Mouse (Mus musculus) forebrain, embryonic 12.5 days (tissue): ENCODE data around the gene Gm3415. TPM values are rescaled to one million over a fixed set of nuclear protein-coding genes. Genes with fewer than 3 reads are reported as not detected.

Experiments used
- ATAC-seq: fragments of 200-750 bp; cut with Nextera tagmentation; 2 replicates; pipeline ENCODE4 v1.8.0; 2017; ENCODE audit warnings: moderate TSS enrichment; ENCODE audit not compliant: low FRiP score
- H3K27ac ChIP-seq: fragments of 300-500 bp; sonication (generic); 2 replicates; pipeline ENCODE4 v1.5.1; 2016; ENCODE audit warnings: mild to moderate bottlenecking
- H3K27me3 ChIP-seq: fragments of 300-500 bp; sonication (generic); 2 replicates; pipeline ENCODE4 v1.6.1; 2016; ENCODE audit warnings: mild to moderate bottlenecking
- H3K36me3 ChIP-seq: fragments of 300-500 bp; sonication (generic); replicated peaks from 2 replicates; pipeline ENCODE4 v1.6.1; 2016; ENCODE audit warnings: mild to moderate bottlenecking
- H3K4me1 ChIP-seq: fragments of 300-500 bp; sonication (generic); 2 replicates; pipeline ENCODE4 v1.6.1; 2016
- H3K4me2 ChIP-seq: fragments of 300-500 bp; sonication (generic); 2 replicates; pipeline ENCODE4 v1.6.1; 2016; ENCODE audit warnings: mild to moderate bottlenecking, moderate library complexity
- H3K4me3 ChIP-seq: fragments of 300-500 bp; sonication (generic); replicated peaks from 2 replicates; pipeline ENCODE4 v1.5.1; 2016; ENCODE audit warnings: mild to moderate bottlenecking
- H3K9ac ChIP-seq: fragments of 300-500 bp; sonication (generic); 2 replicates; pipeline ENCODE4 v1.6.1; 2016; ENCODE audit warnings: mild to moderate bottlenecking
- H3K9me3 ChIP-seq: fragments of 300-500 bp; sonication (generic); 2 replicates; pipeline ENCODE4 v1.6.1; 2016
- WGBS: fragments of 180-500 bp; shearing (Covaris S2); methylation state at CpG from one replicate; pipeline ENCODE4 v1.1.7; 2016; 5-methylcytosine and 5-hydroxymethylcytosine counted together
- polyA plus RNA-seq: library from polyadenylated mRNA; unstranded; fragments of >200 nt; fragmentation: Nextera tagmentation; extraction: Ambion mirVana; gene quantifications from 2 replicates; pipeline ENCODE4 v1.2.1, GENCODE M21; 2016

Gene Gm3415
- polyA plus RNA-seq, 1 experiment from 2014 or later = not detected

DNA sequence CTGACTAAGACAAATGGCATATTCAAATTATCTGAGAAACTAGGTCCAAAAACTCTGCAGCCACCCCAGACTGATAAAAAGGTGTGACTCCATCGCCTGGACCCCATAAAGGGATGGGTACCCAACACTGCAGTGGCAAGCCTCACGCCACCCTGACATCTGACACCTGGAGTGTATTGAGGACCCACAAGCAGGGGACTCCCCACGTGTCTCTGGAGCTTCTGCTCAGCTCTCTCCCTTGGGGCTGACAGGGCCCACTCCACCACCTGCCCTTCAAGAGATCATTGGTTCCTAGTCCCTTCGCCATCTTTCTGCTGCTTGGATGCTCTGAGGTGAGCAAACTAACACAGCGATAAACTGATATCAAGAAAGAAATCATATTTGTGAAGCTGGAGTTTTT lies 51.9 kb downstream of the Gm3415 start:
- Histone ChIP-seq H3K27ac (no peak overlapping the region), H3K4me2 (no peak overlapping the region), H3K4me3 (no peak overlapping the region), H3K27me3 (no peaks in the 10 kb centered on the region), H3K36me3 (no peaks in the 10 kb centered on the region), H3K4me1 (peaks cover 16% of the 10 kb centered on the region), H3K9ac (no peak overlapping the region), H3K9me3 (no peaks in the 10 kb centered on the region)
- ATAC-seq = no peak
- 74% methylated on average over 5 of the region's 5 CpGs for WGBS

Other genes with a start within 250 kb of the Gm3415 start
- gene Wasf3, start 171.2 kb upstream of the Gm3415 start, polyA plus RNA-seq = 7.2 and 8.4 TPM in 2 replicates
- gene Gm6408, start 74.2 kb upstream of the Gm3415 start, polyA plus RNA-seq = not detected in 2 replicates
- gene Gm6370, start 64.8 kb upstream of the Gm3415 start, polyA plus RNA-seq = not detected in 2 replicates
- gene 4930449I24Rik, start 53.7 kb upstream of the Gm3415 start, polyA plus RNA-seq = not detected in 2 replicates
- not detected in 2 replicates for gene Gm3402, start 42.0 kb upstream of the Gm3415 start, polyA plus RNA-seq
- not detected in 2 replicates for gene Gm3404, start 30.3 kb upstream of the Gm3415 start, polyA plus RNA-seq
- gene Gm3409, start 18.5 kb upstream of the Gm3415 start, polyA plus RNA-seq = not detected in 2 replicates
- 0.93 and 1.1 TPM in 2 replicates for gene Gpr12, start 29.1 kb downstream of the Gm3415 start, polyA plus RNA-seq
- gene Usp12, start 238.9 kb downstream of the Gm3415 start, polyA plus RNA-seq = 17.8 and 18.3 TPM in 2 replicates